Mouse (Mus musculus) testis, adult 2 months (tissue): ENCODE data around the gene Hrc. TPM values are rescaled to one million over a fixed set of nuclear protein-coding genes. Genes with fewer than 3 reads are reported as not detected.
A peak's percentile ranks its signal among the peaks of the same experiment; 100 is the strongest.

Experiments used
- H3K27ac ChIP-seq: fragments of 200-500 bp; 2 replicates; pipeline ENCODE4 v1.5.1; 2012; ENCODE audit warnings: low read depth, low read length; ENCODE audit not compliant: control insufficient read depth, insufficient read depth
- H3K27me3 ChIP-seq: fragments of 200-500 bp; 2 replicates; pipeline ENCODE4 v1.6.1; 2012; ENCODE audit warnings: mild to moderate bottlenecking, low read length, moderate library complexity; ENCODE audit not compliant: control insufficient read depth, insufficient read depth
- H3K36me3 ChIP-seq: fragments of 200-500 bp; 2 replicates; pipeline ENCODE4 v1.6.1; 2012; ENCODE audit warnings: mild to moderate bottlenecking, low read length; ENCODE audit not compliant: control insufficient read depth, insufficient read depth
- H3K4me1 ChIP-seq: fragments of 200-500 bp; 2 replicates; pipeline ENCODE4 v1.6.1; 2012; ENCODE audit warnings: low read length; ENCODE audit not compliant: control insufficient read depth, insufficient read depth
- H3K4me3 ChIP-seq: fragments of 200-500 bp; 2 replicates; pipeline ENCODE4 v1.5.1; 2012; ENCODE audit warnings: low read depth, mild to moderate bottlenecking, low read length, moderate library complexity, mixed read lengths; ENCODE audit not compliant: control insufficient read depth
- CTCF ChIP-seq: fragments of 200-500 bp; IDR thresholded peaks from 2 replicates; pipeline ENCODE4 v1.5.1; 2012; ENCODE audit warnings: low read depth, mild to moderate bottlenecking, inconsistent platforms, low read length, moderate library complexity; ENCODE audit not compliant: control insufficient read depth, insufficient read depth, insufficient replicate concordance
- POLR2A ChIP-seq: fragments of 200-500 bp; IDR thresholded peaks from 2 replicates; pipeline ENCODE4 v1.6.1; 2012; ENCODE audit warnings: low read depth, mild to moderate bottlenecking, inconsistent platforms, low read length, moderate library complexity; ENCODE audit not compliant: control insufficient read depth
- polyA plus RNA-seq: library from polyadenylated mRNA; depleted of rRNA; stranded (reverse); fragments of >200 nt; gene quantifications from 2 replicates; pipeline ENCODE4 v1.2.3, GENCODE M21; 2012

Hrc gene
- polyA plus RNA-seq, 1 experiment: 0.22 TPM

DNA sequence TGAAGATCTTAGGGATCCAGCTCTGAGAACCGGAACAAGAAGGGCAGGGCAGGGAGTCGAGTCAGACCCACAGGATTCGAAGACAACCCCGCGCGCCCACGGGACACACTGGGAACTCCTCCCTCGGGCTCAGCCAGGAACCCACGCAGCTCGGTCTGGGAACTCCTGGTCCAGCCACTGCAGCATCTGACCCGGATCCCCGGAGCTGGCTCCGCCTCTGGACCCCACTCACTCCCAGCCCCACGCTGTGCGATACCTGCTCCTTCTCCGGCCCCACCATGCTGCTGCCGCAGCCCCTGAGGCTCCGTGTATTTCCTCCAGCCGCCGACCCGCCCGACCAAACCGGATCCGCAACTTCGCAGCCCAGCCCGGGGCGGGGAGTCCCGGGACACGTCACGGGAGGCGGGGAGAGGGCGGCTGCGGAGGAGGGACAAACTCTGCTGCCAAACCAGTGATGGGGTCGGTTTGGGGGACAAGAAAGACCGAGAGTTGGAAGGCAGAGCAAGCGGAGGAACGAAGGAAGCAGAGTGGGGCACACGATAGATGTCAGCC is 1.6 kb upstream of the Hrc start, which contains the start of gene Trpm4:
Trpm4 (minus strand) TSS at position 350 of the 552 bp plus-strand sequence.
- no peak for TF ChIP-seq CTCF
- TF ChIP-seq POLR2A: peak; percentile 53; the same call in 1 of the 2 replicates
- Histone ChIP-seq H3K27me3 (no peaks in the 10 kb centered on the region; the same call in 1 of the 2 replicates), H3K27ac (no peak within 1 kb of the TSS), H3K36me3 (no peaks in the 10 kb centered on the region), H3K4me3 (peak within 1 kb of the TSS; percentile 72), H3K4me1 (peaks cover 20% of the 10 kb centered on the region)

DNA sequence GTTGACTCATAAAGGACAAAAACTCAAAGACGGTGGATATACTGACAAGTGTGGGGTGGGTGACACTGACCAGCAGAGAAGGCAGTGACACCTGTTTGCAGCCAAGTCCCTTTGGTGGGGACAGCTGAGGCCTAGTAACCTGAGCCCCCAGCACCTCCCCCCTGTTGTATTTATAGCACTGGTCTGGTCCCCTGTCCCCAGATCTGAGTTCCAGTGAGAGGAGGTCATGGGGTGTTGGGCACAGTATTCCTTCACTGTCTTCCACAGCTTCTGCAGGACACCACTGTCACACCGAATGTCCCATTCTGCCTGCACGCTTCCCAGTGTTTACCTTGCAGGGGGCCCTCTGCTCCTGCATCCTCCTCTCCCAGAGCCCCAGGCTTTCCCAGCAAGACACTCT is 485 bp upstream of the Hrc start:
- TF ChIP-seq CTCF (no peak), POLR2A (no peak)
- Histone ChIP-seq H3K36me3 (no peaks in the 10 kb centered on the region), H3K4me3 (no peak overlapping the region), H3K27ac (no peak overlapping the region), H3K4me1 (peaks cover 28% of the 10 kb centered on the region), H3K27me3 (no peaks in the 10 kb centered on the region; the same call in 1 of the 2 replicates)

DNA sequence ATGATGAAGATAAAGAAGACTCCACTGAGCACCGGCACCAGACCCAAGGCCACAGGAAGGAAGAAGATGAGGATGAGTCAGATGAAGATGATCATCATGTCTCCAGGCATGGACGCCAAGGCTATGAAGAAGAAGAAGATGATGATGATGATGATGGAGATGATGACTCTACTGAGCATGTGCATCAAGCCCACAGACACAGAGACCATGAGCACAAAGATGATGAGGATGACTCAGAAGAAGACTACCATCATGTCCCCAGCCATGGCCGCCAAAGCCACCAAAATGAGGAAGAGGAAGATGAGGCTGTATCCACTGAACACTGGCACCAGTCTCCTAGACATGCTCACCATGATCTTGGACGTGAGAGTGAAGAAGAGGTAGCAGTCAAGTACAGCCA is 1.2 kb downstream of the Hrc start:
- TF ChIP-seq POLR2A: no peak
- TF ChIP-seq CTCF: no peak
- peaks cover 41% of the 10 kb centered on the region for H3K4me1 ChIP-seq
- H3K27me3 ChIP-seq: no peaks in the 10 kb centered on the region; the same call in 1 of the 2 replicates
- no peaks in the 10 kb centered on the region for H3K36me3 ChIP-seq
- H3K4me3 ChIP-seq: no peak overlapping the region
- H3K27ac ChIP-seq: no peak overlapping the region

DNA sequence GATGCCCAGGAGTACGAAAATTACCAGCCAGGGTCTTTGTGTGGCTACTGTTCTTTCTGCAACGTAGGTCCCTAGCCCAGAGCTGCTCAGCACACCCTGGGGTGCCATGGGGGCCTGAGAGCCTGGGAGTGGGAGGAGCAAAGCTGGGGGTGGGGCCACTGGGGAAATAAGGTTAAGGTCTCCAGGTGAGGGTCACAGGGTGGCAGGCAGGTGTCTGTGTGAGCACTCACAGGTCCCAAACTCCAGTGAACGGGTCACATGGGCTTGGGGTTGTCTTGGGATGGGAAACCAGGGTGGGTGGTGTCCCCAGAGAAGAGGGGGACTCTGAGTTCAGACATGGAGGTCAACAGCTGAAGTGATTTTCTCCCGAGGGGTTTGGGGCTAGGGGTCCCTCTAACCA is 2.4 kb downstream of the Hrc start:
- Histone ChIP-seq H3K4me1 (peaks cover 43% of the 10 kb centered on the region), H3K27me3 (no peaks in the 10 kb centered on the region; the same call in 1 of the 2 replicates), H3K27ac (no peak overlapping the region), H3K36me3 (no peaks in the 10 kb centered on the region), H3K4me3 (no peak overlapping the region)
- no peak for TF ChIP-seq POLR2A
- no peak for TF ChIP-seq CTCF

DNA sequence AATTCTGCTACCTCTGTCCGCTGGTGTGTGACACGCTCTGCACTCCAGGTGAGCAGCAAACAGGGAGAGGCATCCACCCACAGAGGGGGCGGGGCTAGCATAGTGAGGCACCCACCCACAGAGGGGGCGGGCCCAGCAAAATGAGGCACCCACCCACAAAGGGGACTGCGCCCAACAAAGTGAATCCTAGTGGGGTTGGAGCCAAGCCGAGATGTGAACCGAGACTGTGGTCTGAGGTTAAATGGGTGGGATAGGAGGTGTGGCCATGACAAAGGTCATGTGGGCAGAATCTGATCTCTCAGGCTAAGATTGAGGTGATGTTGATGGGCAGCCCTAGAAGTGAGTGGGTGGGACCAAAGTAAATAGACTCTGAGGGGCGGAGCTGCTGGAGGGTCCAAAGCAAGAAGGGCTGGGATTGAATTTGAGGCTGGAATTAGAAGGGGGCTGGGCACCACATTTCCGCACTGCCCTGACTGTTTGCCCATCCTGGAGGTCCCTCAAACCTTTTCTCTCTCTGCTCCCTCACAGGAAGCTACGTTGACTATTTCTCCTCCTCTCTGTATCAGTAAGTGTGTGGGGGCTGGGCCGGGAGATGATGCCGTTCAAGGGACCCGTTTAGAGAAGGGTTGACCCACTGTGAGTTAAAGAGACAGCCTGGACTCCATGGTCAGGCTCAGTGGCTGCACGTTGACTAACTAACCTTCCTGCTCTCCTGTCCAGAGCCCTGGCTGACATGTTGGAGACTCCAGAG is 3.2 kb downstream of the Hrc start:
- Histone ChIP-seq H3K4me1 (peaks cover 42% of the 10 kb centered on the region), H3K36me3 (no peaks in the 10 kb centered on the region), H3K27ac (no peak overlapping the region), H3K4me3 (no peak overlapping the region), H3K27me3 (no peaks in the 10 kb centered on the region; the same call in 1 of the 2 replicates)
- TF ChIP-seq CTCF: no peak
- TF ChIP-seq POLR2A: no peak

DNA sequence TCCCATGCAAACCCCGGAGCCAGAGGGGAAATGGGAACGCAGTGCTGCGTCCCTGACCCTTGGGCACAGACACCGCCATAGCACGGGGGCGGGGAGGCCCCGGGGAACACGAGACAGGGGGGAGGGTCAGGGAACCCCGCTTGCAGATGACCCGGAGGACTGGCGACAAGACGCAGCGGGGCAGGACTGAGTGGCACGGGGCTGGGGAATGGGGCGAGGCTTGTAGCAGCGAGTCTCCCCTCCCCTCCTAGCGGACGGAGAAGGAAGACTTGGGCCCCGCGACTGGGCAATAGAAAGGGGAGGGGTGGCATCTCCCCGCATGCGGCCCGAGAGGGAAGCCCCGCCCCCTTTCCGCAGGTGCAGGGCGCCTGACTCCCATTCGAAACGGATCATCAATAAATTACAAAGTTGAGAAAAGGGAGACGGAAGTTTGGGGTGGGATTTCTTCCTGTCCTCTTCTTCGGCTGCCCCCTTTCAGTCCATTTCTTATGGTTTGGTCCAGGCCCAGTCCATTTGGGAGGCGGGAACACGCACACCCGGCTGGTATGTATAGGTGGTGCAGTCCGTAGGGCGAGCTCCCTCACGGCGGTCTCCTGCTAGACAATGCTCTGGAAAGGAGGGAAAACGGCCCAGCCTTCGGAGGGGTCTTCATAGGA is 4.4 kb downstream of the Hrc start:
- Histone ChIP-seq H3K36me3 (no peaks in the 10 kb centered on the region), H3K4me1 (peaks cover 38% of the 10 kb centered on the region), H3K4me3 (peak overlapping the region; percentile 64), H3K27me3 (no peaks in the 10 kb centered on the region), H3K27ac (no peak overlapping the region)
- TF ChIP-seq POLR2A (no peak), CTCF (no peak)

DNA sequence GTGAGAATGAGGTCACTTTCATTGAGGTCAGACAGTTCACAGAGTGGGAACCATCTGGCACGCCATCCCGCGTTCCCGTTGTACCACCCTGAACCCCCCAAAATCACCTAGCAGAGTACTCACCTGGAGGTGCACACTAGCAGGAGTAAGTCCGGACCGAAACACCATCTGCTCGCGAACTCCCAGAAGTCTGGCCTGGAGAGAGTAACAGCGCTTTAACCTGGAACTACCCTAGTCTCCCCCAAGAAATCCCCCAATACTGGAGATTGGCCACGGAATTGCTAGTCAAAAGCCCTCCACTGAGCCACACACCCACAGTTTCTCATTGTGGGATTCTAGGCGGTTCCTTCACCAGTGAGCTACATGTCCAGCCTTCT is 5.0 kb downstream of the Hrc start:
- H3K36me3 ChIP-seq: no peaks in the 10 kb centered on the region
- H3K4me1 ChIP-seq: peaks cover 38% of the 10 kb centered on the region
- TF ChIP-seq CTCF (no peak), POLR2A (no peak)
- H3K4me3 ChIP-seq: peak overlapping the region; percentile 64
- no peaks in the 10 kb centered on the region for H3K27me3 ChIP-seq
- H3K27ac ChIP-seq: no peak overlapping the region
